Mouse (Mus musculus) E14TG2a.4 (cell line): ENCODE measurements around the gene Fars2.

Experiments used
- CTCF ChIP-seq: conservative IDR thresholded peaks from 2 replicates; pipeline ENCODE4 v1.5.1; 2014; ENCODE audit warnings: low read length
- NANOG ChIP-seq: IDR thresholded peaks from 2 replicates; pipeline ENCODE4 v1.6.1; 2014; ENCODE audit warnings: borderline replicate concordance, low read length, mixed read lengths
- POU5F1 ChIP-seq: IDR thresholded peaks from 2 replicates; pipeline ENCODE4 v1.6.1; 2014; ENCODE audit warnings: low read length, borderline replicate concordance

DNA sequence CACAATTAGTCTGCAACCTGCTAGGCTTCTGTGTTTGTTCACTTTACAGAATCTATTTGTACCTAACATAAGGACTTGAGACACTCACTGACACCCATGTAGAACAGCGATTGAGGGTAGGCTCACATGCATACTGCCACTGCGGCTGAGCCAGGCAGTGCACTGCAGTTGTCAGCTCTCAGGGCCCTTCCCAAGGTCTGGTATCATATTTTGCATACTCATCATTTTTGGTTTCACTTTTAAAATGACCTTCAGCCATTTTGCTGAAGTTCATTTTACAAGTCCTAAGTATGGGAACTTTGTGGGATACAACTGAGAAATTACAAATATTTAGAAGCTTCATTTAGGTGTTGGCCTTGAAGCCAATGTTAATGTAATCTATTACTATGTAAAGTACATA, 73.4 kb downstream of the Fars2 start:
- no peak for TF ChIP-seq CTCF
- TF ChIP-seq NANOG = no peak
- TF ChIP-seq POU5F1 = no peak
